8 mouse cellular contexts compared by ENCODE assay signal in the genomic region with DNA sequence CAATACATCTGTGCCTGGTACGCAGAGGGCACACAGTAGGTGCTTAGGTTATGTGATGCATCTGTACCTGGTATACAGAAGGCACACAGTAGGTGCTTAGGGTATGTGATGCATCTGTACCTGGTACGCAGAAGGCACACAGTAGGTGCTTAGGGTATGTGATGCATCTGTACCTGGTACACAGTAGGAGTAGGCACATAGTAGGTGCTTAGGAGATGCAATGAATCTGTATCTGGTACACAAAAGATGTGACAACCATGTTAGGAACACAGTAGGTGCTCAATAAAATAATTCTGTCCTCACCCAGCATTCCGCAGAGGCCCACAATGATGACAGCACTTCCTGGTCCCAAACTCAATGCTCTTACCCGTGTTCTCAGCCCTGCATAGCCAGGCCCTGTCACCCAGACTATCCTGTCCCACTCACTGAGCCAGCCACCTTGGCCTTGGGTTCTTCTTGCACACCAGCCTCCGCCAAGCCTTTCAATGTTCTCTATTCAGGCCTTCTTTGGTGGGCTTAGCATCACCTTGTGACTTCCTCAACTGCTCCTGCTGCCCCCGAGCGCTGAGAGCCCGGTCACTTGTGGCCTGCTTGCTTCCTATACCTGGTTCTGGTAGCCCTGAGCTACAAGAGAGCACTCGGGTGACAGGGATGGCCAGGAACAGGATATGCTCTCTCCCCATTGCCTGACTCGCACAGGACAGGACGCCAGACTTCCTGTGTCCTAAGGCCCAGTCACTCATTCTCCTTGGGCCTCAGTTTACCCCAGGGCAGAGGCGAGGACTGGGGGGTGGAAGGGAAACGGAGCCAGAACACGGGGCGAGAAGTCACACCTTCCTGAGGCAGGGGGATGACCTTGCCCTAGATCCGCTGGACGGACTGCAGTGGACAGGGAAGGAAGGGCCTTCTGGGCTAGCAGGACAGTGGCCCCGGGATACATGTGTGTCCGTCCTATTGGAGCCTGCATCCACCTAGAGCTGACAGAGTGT. TPM values are rescaled to one million over a fixed set of nuclear protein-coding genes. Genes with fewer than 3 reads are reported as not detected.
A peak's percentile ranks its signal among the peaks of the same experiment; 100 is the strongest.
DNase-seq lines count a peak whose midpoint lies in the region; ATAC-seq lines count a peak whose summit lies in the region.
"Had no signal": no experiment of that assay in that cellular context is flagged by ENCODE, and none has a peak within 500 bp of the region (broad histone marks: within the 10 kb centered on the region; RNA-seq: fewer than 3 reads in every experiment).

No protein-coding gene starts in this region.

- H3K9me3 ChIP-seq in kidney, embryonic 15.5 days (replicated peaks), result no peaks in the 10 kb centered on the region
- no peaks in the 10 kb centered on the region for H3K9me3 ChIP-seq in embryonic facial prominence, embryonic 13.5 days
- no peaks in the 10 kb centered on the region for H3K9me3 ChIP-seq in hindbrain, embryonic 12.5 days (replicated peaks)
- H3K9me3 ChIP-seq in midbrain, embryonic 14.5 days (ENCODE audit: control insufficient read depth, low read length), result no peaks in the 10 kb centered on the region

- no peak overlapping the region for H3K4me3 ChIP-seq in kidney, embryonic 15.5 days (replicated peaks)
- H3K4me3 ChIP-seq in embryonic facial prominence, embryonic 13.5 days, result no peak overlapping the region
- no peak overlapping the region for H3K4me3 ChIP-seq in hindbrain, embryonic 12.5 days
- H3K4me3 ChIP-seq in midbrain, embryonic 14.5 days (replicated peaks; ENCODE audit: low read depth, low read length), result no peak overlapping the region
- H3K4me3 ChIP-seq: erythroblast, embryonic 14.5 days had no signal

- no peak overlapping the region for H3K4me2 ChIP-seq in kidney, embryonic 15.5 days
- H3K4me2 ChIP-seq in embryonic facial prominence, embryonic 13.5 days, result no peak overlapping the region
- no peak overlapping the region for H3K4me2 ChIP-seq in hindbrain, embryonic 12.5 days (replicated peaks)
- no peak overlapping the region for H3K4me2 ChIP-seq in midbrain, embryonic 14.5 days (ENCODE audit: low read length)

- no peak overlapping the region for H3K9ac ChIP-seq in kidney, embryonic 15.5 days
- no peak overlapping the region for H3K9ac ChIP-seq in embryonic facial prominence, embryonic 13.5 days
- H3K9ac ChIP-seq in hindbrain, embryonic 12.5 days, result no peak overlapping the region
- H3K9ac ChIP-seq in midbrain, embryonic 14.5 days (replicated peaks; ENCODE audit: low read length), result no peak overlapping the region

- H3K36me3 ChIP-seq in kidney, embryonic 15.5 days, result no peaks in the 10 kb centered on the region
- H3K36me3 ChIP-seq in embryonic facial prominence, embryonic 13.5 days, result no peaks in the 10 kb centered on the region
- no peaks in the 10 kb centered on the region for H3K36me3 ChIP-seq in hindbrain, embryonic 12.5 days
- H3K36me3 ChIP-seq in midbrain, embryonic 14.5 days (ENCODE audit: control insufficient read depth, insufficient read depth, low read length), result no peaks in the 10 kb centered on the region

- H3K27me3 ChIP-seq in kidney, embryonic 15.5 days, result peaks cover 10% of the 10 kb centered on the region
- H3K27me3 ChIP-seq in embryonic facial prominence, embryonic 13.5 days, result peaks cover 34% of the 10 kb centered on the region
- peaks cover 31% of the 10 kb centered on the region for H3K27me3 ChIP-seq in hindbrain, embryonic 12.5 days
- peaks cover 16% of the 10 kb centered on the region for H3K27me3 ChIP-seq in midbrain, embryonic 14.5 days (ENCODE audit: control insufficient read depth, insufficient read depth, low read length)

- peaks cover 64% of the 10 kb centered on the region for H3K4me1 ChIP-seq in kidney, embryonic 15.5 days
- H3K4me1 ChIP-seq in embryonic facial prominence, embryonic 13.5 days, result peaks cover 36% of the 10 kb centered on the region
- H3K4me1 ChIP-seq in hindbrain, embryonic 12.5 days, result peaks cover 36% of the 10 kb centered on the region
- peaks cover 20% of the 10 kb centered on the region for H3K4me1 ChIP-seq in midbrain, embryonic 14.5 days (ENCODE audit: control insufficient read depth, insufficient read depth, low read length)

- peak overlapping the region; percentile 94 for H3K27ac ChIP-seq in kidney, embryonic 15.5 days
- peak overlapping the region; percentile 84 for H3K27ac ChIP-seq in embryonic facial prominence, embryonic 13.5 days
- H3K27ac ChIP-seq in hindbrain, embryonic 12.5 days, result peak overlapping the region; percentile 86; the same call in 1 of the 2 replicates
- peak overlapping the region; percentile 85; the same call in 1 of the 2 replicates for H3K27ac ChIP-seq in midbrain, embryonic 14.5 days (replicated peaks; ENCODE audit: low read depth, low read length)

- no peak for ATAC-seq in kidney, embryonic 15.5 days (replicated peaks; ENCODE audit: low FRiP score)
- no peak for ATAC-seq in embryonic facial prominence, embryonic 13.5 days (ENCODE audit: insufficient number of reproducible peaks, insufficient read depth, low FRiP score, low TSS enrichment, low read depth)
- ATAC-seq in hindbrain, embryonic 12.5 days (ENCODE audit: low FRiP score), result no peak
- no peak for ATAC-seq in midbrain, embryonic 14.5 days (ENCODE audit: low FRiP score, low TSS enrichment)

- 85% methylated on average over 19 of the region's 19 CpGs for WGBS in kidney, embryonic 15.5 days
- 85% methylated on average over 19 of the region's 19 CpGs for WGBS in embryonic facial prominence, embryonic 13.5 days
- 89% methylated on average over 19 of the region's 19 CpGs for WGBS in hindbrain, embryonic 12.5 days
- 92% methylated on average over 19 of the region's 19 CpGs for WGBS in midbrain, embryonic 14.5 days

- no peak for DNase-seq in kidney, postnatal 25 days
- no peak for DNase-seq in midbrain, embryonic 14.5 days
- no peak for DNase-seq in cerebellum, adult 11-12 months
- no peak for DNase-seq in spleen, postnatal 14 days (ENCODE audit: low spot score in 2 of 2)

RNA-seq across cellular contexts. Expression of gene Crybb3, which starts 52.6 kb away (rescaled TPM):
- polyA plus RNA-seq in kidney, embryonic 15.5 days (2015; fragmentation: Nextera tagmentation; extraction: Ambion mirVana), result 1.1 and 1.2 TPM in 2 replicates
- 1.3 and 2.5 TPM in 2 replicates for polyA plus RNA-seq in embryonic facial prominence, embryonic 13.5 days (2015; fragmentation: Nextera tagmentation; extraction: Ambion mirVana)
- 0.74 and 0.81 TPM in 2 replicates for polyA plus RNA-seq in hindbrain, embryonic 12.5 days (2016; fragmentation: Nextera tagmentation; extraction: Ambion mirVana)
- polyA plus RNA-seq in midbrain, embryonic 14.5 days (2014; fragmentation: Nextera tagmentation; extraction: Ambion mirVana), result 0.70 and 0.77 TPM in 2 replicates
- polyA plus RNA-seq: erythroblast, embryonic 14.5 days had no signal
